In the genomic region with DNA sequence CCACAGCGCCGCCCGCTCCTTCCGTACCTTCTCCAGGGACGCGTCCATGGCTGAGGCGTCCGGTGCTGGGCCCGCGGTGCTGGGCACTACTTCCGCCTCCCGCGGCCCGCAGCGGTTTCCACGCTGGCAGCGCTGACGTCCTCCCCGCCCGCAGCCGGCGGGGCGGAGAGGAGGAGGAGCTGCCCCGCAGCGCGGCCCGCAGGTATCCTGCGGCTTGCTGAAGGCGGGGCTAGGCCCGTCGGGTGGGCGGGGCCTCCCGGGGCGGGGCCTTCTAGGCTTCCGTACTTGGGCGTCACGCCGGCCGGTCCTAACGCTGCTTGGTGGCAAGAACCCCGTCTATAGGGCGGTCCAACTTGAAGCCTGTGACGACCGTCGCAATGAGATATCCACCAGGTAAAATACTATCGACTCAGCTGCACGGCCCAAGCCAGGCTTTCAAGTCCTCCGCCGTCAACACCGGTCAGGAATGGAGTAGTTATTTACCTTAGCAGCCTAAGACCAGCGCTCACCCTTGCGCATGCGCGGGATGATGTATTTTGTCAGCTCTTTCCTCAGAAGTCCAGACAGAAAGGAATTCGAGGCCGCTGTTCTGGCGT, we compare ENCODE assay signal across 8 mouse cellular contexts. TPM values are rescaled to one million over a fixed set of nuclear protein-coding genes. Genes with fewer than 3 reads are reported as not detected.
DNase-seq lines count a peak whose midpoint lies in the region; ATAC-seq and TF ChIP-seq lines count a peak whose summit lies in the region.

Gene Pdxdc1 (minus strand): TSS at position 244 of the 596 bp plus-strand sequence.
Gene Mpv17l (plus strand): TSS at position 274 of the 596 bp plus-strand sequence.

- peaks cover 32% of the 10 kb centered on the region for H3K79me2 ChIP-seq in CH12.LX (replicated peaks; ENCODE audit: control insufficient read depth, extremely low read depth, insufficient read depth, poor library complexity, severe bottlenecking)

- no peaks in the 10 kb centered on the region for H3K27me3 ChIP-seq in CH12.LX (replicated peaks)
- H3K27me3 ChIP-seq in forebrain, embryonic 11.5 days (ENCODE audit: control insufficient read depth, insufficient read depth, low read length) = no peaks in the 10 kb centered on the region
- no peaks in the 10 kb centered on the region for H3K27me3 ChIP-seq in heart, embryonic 16.5 days (ENCODE audit: control insufficient read depth, insufficient read depth, low read length)
- no peaks in the 10 kb centered on the region for H3K27me3 ChIP-seq in liver, embryonic 15.5 days
- H3K27me3 ChIP-seq in neural tube, embryonic 12.5 days (replicated peaks) = no peaks in the 10 kb centered on the region

- dilution Hi-C loops in CH12.LX (cut with MboI; ENCODE audit: extremely low pct_ligation_motif_present, extremely low pct_unique_long_range_greater_than_20kb, low sequenced_read_pairs) = no loop called here

- TF ChIP-seq RAD21 in CH12.LX (IDR thresholded peaks at IDR 0.05; ENCODE audit: low read depth, low read length) = no peak

- WGBS in forebrain, embryonic 11.5 days = under 1% methylated on average over 51 of the region's 57 CpGs
- under 1% methylated on average over 56 of the region's 57 CpGs for WGBS in heart, embryonic 16.5 days
- WGBS in liver, embryonic 15.5 days (ENCODE audit: insufficient replicate concordance) = under 1% methylated on average over 57 of the region's 57 CpGs
- under 1% methylated on average over 57 of the region's 57 CpGs for WGBS in neural tube, embryonic 12.5 days

- 0 out of 4 replicates have a peak, but pooled peaks of 1 of the 2 experiments have one; percentile 8 for TF ChIP-seq CTCF in CH12.LX (conservative IDR thresholded peaks at IDR 0.05 in 1 of 2, IDR thresholded peaks at IDR 0.05 in 1 of 2; ENCODE audit: low read depth in 2 of 2, low read length in 2 of 2)

- TF ChIP-seq EP300 in CH12.LX (IDR thresholded peaks at IDR 0.05; ENCODE audit: low read length) = no peak

- peak; percentile 97 for ATAC-seq in forebrain, embryonic 11.5 days (replicated peaks; ENCODE audit: low FRiP score)
- ATAC-seq in heart, embryonic 16.5 days (replicated peaks; ENCODE audit: extremely low read depth, insufficient read depth, low FRiP score) = peak; percentile 95
- ATAC-seq in liver, embryonic 15.5 days (ENCODE audit: insufficient read depth) = peak; percentile 97
- ATAC-seq in neural tube, embryonic 12.5 days (ENCODE audit: low FRiP score, low read depth) = peak; percentile 97

- peak within 1 kb of the TSS; percentile 52 for H3K27ac ChIP-seq in CH12.LX (ENCODE audit: insufficient read depth, low read depth)
- peak within 1 kb of the TSS; percentile 62 for H3K27ac ChIP-seq in forebrain, embryonic 11.5 days (ENCODE audit: low read depth, low read length)
- peak within 1 kb of the TSS; percentile 84 for H3K27ac ChIP-seq in heart, embryonic 16.5 days (ENCODE audit: low read length)
- peak within 1 kb of the TSS; percentile 86 for H3K27ac ChIP-seq in liver, embryonic 15.5 days (replicated peaks)
- peak within 1 kb of the TSS; percentile 33 for H3K27ac ChIP-seq in neural tube, embryonic 12.5 days

- no peaks in the 10 kb centered on the region for H3K9me3 ChIP-seq in CH12.LX (replicated peaks; ENCODE audit: low read length)
- no peaks in the 10 kb centered on the region for H3K9me3 ChIP-seq in forebrain, embryonic 11.5 days (ENCODE audit: control insufficient read depth, low read length)
- no peaks in the 10 kb centered on the region for H3K9me3 ChIP-seq in heart, embryonic 16.5 days (replicated peaks; ENCODE audit: control insufficient read depth, low read length)
- H3K9me3 ChIP-seq in liver, embryonic 15.5 days (replicated peaks) = no peaks in the 10 kb centered on the region
- H3K9me3 ChIP-seq in neural tube, embryonic 12.5 days = no peaks in the 10 kb centered on the region

- peak within 1 kb of the TSS; percentile 75 to 91 (median 87) for H3K4me3 ChIP-seq in CH12.LX (replicated peaks in 1 of 3; ENCODE audit: low read depth in 2 of 3, low read length in 2 of 3, poor library complexity in 1 of 3)
- H3K4me3 ChIP-seq in forebrain, embryonic 11.5 days (ENCODE audit: low read depth, low read length) = peak within 1 kb of the TSS; percentile 93
- H3K4me3 ChIP-seq in heart, embryonic 16.5 days (ENCODE audit: low read length) = peak within 1 kb of the TSS; percentile 78
- H3K4me3 ChIP-seq in liver, embryonic 15.5 days (replicated peaks) = peak within 1 kb of the TSS; percentile 94
- H3K4me3 ChIP-seq in neural tube, embryonic 12.5 days = peak within 1 kb of the TSS; percentile 79

- H3K9ac ChIP-seq in CH12.LX (ENCODE audit: insufficient read depth, low read depth) = peak within 1 kb of the TSS; percentile 86
- H3K9ac ChIP-seq in forebrain, embryonic 11.5 days (ENCODE audit: low read length) = peak within 1 kb of the TSS; percentile 82
- peak within 1 kb of the TSS; percentile 92 for H3K9ac ChIP-seq in heart, embryonic 16.5 days (ENCODE audit: low read length)
- H3K9ac ChIP-seq in liver, embryonic 15.5 days = peak within 1 kb of the TSS; percentile 96
- H3K9ac ChIP-seq in neural tube, embryonic 12.5 days = peak within 1 kb of the TSS; percentile 84

- H3K4me2 ChIP-seq in CH12.LX (ENCODE audit: insufficient read depth, low read depth, poor library complexity, severe bottlenecking) = peak within 1 kb of the TSS; percentile 95
- H3K4me2 ChIP-seq in forebrain, embryonic 11.5 days (ENCODE audit: low read depth, low read length, severe bottlenecking) = peak within 1 kb of the TSS; percentile 70
- H3K4me2 ChIP-seq in heart, embryonic 16.5 days (ENCODE audit: low read depth, low read length) = peak within 1 kb of the TSS; percentile 74
- peak within 1 kb of the TSS; percentile 91 for H3K4me2 ChIP-seq in liver, embryonic 15.5 days
- peak within 1 kb of the TSS; percentile 68 for H3K4me2 ChIP-seq in neural tube, embryonic 12.5 days (replicated peaks)

- TF ChIP-seq POLR2A in CH12.LX (IDR thresholded peaks at IDR 0.05; ENCODE audit: low read depth, low read length) = peak; percentile 87

- H3K36me3 ChIP-seq in CH12.LX (replicated peaks in 1 of 2; ENCODE audit: control insufficient read depth in 1 of 2, insufficient read depth in 1 of 2, low read length in 1 of 2) = peaks cover 0 to 16% of the 10 kb centered on the region in 2 experiments
- H3K36me3 ChIP-seq in forebrain, embryonic 11.5 days (ENCODE audit: control insufficient read depth, insufficient read depth, low read length) = no peaks in the 10 kb centered on the region
- H3K36me3 ChIP-seq in heart, embryonic 16.5 days (ENCODE audit: control insufficient read depth, insufficient read depth) = no peaks in the 10 kb centered on the region
- no peaks in the 10 kb centered on the region for H3K36me3 ChIP-seq in liver, embryonic 15.5 days (replicated peaks)
- H3K36me3 ChIP-seq in neural tube, embryonic 12.5 days = no peaks in the 10 kb centered on the region

- DNase-seq in CH12.LX (ENCODE audit: extremely low read depth) = peak; percentile 97
- DNase-seq in c-Kit-positive CD71-positive TER-119-negative erythroid progenitor cells, embryonic 14.5 days (ENCODE audit: low read depth) = peak; percentile 88
- peak; percentile 99 for DNase-seq in forebrain, embryonic 11.5 days (ENCODE audit: low spot score)
- peak; percentile 97 to 99 for DNase-seq in kidney, postnatal 36 days
- peak; percentile 96 for DNase-seq in telencephalon, adult 2 months (ENCODE audit: low read depth, low spot score)

- in situ Hi-C loops in CH12.LX (cut with MboI; ENCODE audit: low pct_ligation_motif_present, low pct_unique_long_range_greater_than_20kb, low sequenced_read_pairs) = no loop called here

- H3K4me1 ChIP-seq in CH12.LX (ENCODE audit: control insufficient read depth in 1 of 2, insufficient read depth in 2 of 2) = peaks cover 3 to 43% of the 10 kb centered on the region in 2 experiments; a peak in 3 of 4 replicates
- 0 out of 2 replicates have a peak, but pooled peaks cover 2% of the 10 kb centered on the region for H3K4me1 ChIP-seq in forebrain, embryonic 11.5 days (replicated peaks; ENCODE audit: control insufficient read depth, insufficient read depth, low read length)
- H3K4me1 ChIP-seq in heart, embryonic 16.5 days (ENCODE audit: control insufficient read depth, insufficient read depth, low read length) = peaks cover 11% of the 10 kb centered on the region
- H3K4me1 ChIP-seq in liver, embryonic 15.5 days (replicated peaks) = peaks cover 26% of the 10 kb centered on the region
- H3K4me1 ChIP-seq in neural tube, embryonic 12.5 days = peaks cover 10% of the 10 kb centered on the region

TF ChIP-seq in CH12.LX, 34 proteins besides CTCF, POLR2A, EP300 and RAD21 (continues in another document):
- peak; percentile 55; the same call in 1 of the 2 replicates for TF ChIP-seq MEF2A (IDR thresholded peaks at IDR 0.05; ENCODE audit: borderline replicate concordance, low read depth, low read length)
- peak; percentile 66 for TF ChIP-seq ZMIZ1 (IDR thresholded peaks at IDR 0.05; ENCODE audit: low read depth, low read length)
- peak; percentile 27; the same call in 1 of the 2 replicates for TF ChIP-seq MXI1 (IDR thresholded peaks at IDR 0.05; ENCODE audit: low read depth, low read length)
- no peak for TF ChIP-seq SMC3 (IDR thresholded peaks at IDR 0.05; ENCODE audit: low read depth, low read length)
- TF ChIP-seq MAZ (IDR thresholded peaks at IDR 0.05; ENCODE audit: low read depth, low read length) = 0 out of 2 replicates have a peak, but pooled peaks have one; percentile 29
- no peak for TF ChIP-seq ZKSCAN1 (IDR thresholded peaks at IDR 0.05; ENCODE audit: borderline replicate concordance, low read depth, low read length)
- no peak for TF ChIP-seq BHLHE40 (IDR thresholded peaks at IDR 0.05; ENCODE audit: low read depth, low read length)
- peak; percentile 74; the same call in 1 of the 2 replicates for TF ChIP-seq TBP (conservative IDR thresholded peaks at IDR 0.05; ENCODE audit: low read depth, low read length)

RNA-seq across cellular contexts. Expression of gene Pdxdc1, which starts in this region (rescaled TPM):
- total RNA-seq in CH12.LX (2012; rRNA removed) (80.9 and 86.9 TPM in 2 replicates), CH12.LX (2014; rRNA removed) (71.4 and 78.5 TPM in 2 replicates)
- 109 and 125 TPM in 2 replicates for polyA plus RNA-seq in CH12.LX (2012; ENCODE audit: insufficient read length, low read depth)
- polyA plus RNA-seq in forebrain, embryonic 11.5 days (2014; fragmentation: Nextera tagmentation; extraction: Ambion mirVana) = 73.9 and 74.1 TPM in 2 replicates
- polyA plus RNA-seq in heart, embryonic 16.5 days (2015; fragmentation: Nextera tagmentation; extraction: Ambion mirVana) = 58.1 and 65.8 TPM in 2 replicates
- polyA plus RNA-seq in liver, embryonic 15.5 days (2015; fragmentation: Nextera tagmentation; extraction: Ambion mirVana) = 23.8 and 26.2 TPM in 2 replicates
- polyA plus RNA-seq in neural tube, embryonic 12.5 days (2016; fragmentation: Nextera tagmentation; extraction: Ambion mirVana) = 74.3 and 75.5 TPM in 2 replicates

RNA-seq across cellular contexts. Expression of gene Mpv17l, which starts in this region (rescaled TPM):
- total RNA-seq in CH12.LX (2012; rRNA removed) (0.51 and 0.88 TPM in 2 replicates), CH12.LX (2014; rRNA removed) (1.3 and 1.4 TPM in 2 replicates)
- 0.69 and 1.00 TPM in 2 replicates for polyA plus RNA-seq in CH12.LX (2012; ENCODE audit: insufficient read length, low read depth)
- 2.7 and 3.2 TPM in 2 replicates for polyA plus RNA-seq in forebrain, embryonic 11.5 days (2014; fragmentation: Nextera tagmentation; extraction: Ambion mirVana)
- polyA plus RNA-seq in heart, embryonic 16.5 days (2015; fragmentation: Nextera tagmentation; extraction: Ambion mirVana) = 1.7 and 2.3 TPM in 2 replicates
- polyA plus RNA-seq in liver, embryonic 15.5 days (2015; fragmentation: Nextera tagmentation; extraction: Ambion mirVana) = 1.5 and 1.9 TPM in 2 replicates
- 7.7 and 7.8 TPM in 2 replicates for polyA plus RNA-seq in neural tube, embryonic 12.5 days (2016; fragmentation: Nextera tagmentation; extraction: Ambion mirVana)

Comparison
In these comparisons a context has a peak if more than half of its experiments do, and no peak if none do; other contexts are left out.
1. Peak in every context shown above with its lines: DNase-seq, ATAC-seq, H3K4me3 ChIP-seq and H3K27ac ChIP-seq.
2. H3K27ac ChIP-seq: peak in every context shown above with its lines; median percentile 86 in liver, embryonic 15.5 days; 84 in heart, embryonic 16.5 days; 62 in forebrain, embryonic 11.5 days; 52 in CH12.LX; 33 in neural tube, embryonic 12.5 days.